Mouse (Mus musculus): ENCODE results near the gene Asap3.

The Asap3 gene

DNA sequence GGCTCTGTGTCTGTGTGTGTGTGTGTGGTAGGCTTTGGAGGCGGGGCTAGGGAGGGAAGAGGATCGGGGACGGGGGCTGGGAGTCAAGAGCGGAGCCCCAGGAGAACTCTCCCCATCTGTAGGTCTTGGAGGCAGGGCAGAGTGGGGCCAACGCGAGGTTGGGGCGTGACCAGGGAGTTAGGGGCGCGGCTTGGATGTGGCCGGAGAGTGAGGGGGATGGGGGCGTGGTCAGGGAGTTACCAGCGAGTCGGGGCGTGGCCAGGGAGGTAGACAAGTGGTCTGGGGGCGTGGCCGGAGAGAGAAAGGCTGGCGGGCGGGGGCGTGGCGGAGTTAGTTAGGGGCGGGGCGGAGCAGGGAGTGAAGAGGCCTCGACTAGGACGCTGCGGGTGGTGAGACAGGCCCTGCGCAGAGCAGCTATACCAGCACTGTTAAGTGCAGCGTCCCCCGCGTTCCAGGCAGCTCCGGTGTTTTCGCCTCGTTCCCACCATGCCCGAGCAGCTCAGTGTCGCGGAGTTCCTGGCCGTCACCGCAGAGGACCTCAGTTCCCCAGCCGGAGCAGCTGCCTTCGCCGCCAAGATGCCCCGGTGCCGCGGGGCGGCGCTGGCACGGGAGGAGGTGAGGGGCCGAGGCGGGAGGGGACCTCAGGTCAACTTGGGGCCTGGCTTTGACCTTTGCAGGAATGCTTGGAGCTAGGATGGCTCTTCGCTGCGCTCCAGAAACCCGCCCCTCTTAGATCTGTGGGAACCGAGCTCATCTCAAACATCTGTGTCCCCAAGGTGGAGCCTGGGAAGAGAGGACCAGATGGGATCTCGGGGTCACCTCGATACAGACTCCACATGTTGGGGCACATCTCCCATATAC lies at the start of gene Asap3:
Gene Asap3, plus strand, starts transcription at position 333 of the 861 bp plus-strand sequence.
- DNase-seq (ENCODE audit: extremely low spot score) = peak; percentile 100

DNA sequence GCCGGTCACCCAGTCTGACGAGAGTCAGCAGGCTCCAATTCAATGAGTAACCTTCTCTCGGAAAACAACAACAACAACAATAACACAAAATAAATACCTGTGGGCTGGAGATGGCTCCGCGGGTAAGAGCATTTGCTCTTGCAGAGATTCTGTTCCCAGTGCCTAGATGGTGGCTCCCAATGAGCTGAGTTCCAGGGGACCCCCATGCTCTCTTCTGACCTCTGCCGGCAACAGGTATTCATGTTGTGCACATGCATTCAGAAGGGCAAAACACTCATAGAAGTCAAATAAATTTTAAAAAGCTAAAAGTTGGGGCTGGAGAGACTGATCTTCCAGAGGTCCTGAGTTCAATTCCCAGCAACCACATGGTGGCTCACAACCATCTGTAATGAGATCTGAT lies 47.7 kb upstream of the Asap3 start:
- DNase-seq (ENCODE audit: extremely low spot score) = no peak

DNA sequence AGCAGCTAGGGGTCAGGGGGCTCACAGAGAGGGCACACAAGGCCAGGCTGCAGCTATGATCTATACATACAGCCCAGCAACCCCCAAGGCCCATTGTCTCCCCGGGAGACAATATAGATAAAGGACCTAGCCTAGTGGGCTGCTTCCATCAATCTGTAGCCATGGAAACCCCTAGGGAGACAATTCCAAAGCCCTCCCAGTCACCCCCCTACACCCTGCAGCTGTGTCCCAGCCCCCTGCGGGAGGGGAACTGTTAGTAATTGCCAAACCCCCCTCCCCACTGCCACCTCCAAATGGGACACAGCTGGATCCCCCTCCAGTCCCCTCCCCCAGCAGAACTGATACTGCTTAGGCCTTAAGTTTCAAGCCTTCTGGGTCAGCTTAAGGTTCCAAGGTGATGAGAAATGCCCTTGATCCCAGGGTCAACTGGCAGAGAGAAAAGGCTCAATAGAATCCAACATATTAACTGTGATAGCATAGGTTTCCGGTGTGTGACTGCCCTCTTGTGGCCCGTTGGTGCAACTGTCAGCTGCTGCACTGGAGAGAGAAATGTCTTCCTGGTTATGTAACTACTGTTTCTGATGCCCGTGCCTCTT lies 46.3 kb upstream of the Asap3 start:
- peak; percentile 88 for DNase-seq (ENCODE audit: extremely low spot score)

DNA sequence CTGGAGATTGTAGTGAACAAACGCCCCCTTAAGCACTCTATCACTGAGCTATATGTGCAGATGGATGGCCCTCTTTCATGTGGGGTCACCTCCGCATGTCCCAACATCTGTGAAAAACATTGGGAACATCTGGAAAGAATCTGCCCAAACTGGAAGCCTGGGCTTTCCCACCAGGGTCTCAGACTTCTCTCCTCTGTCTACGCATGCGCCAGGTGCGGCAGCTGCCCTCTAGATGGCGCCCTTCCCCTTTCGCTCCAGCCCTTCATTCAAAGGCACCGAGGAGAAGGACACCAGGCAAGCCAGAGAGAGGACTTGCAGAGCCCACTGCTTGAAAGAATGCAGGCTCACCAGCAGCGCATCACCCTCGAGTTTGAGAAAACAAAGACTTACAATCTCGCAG lies 42.7 kb upstream of the Asap3 start:
- peak; percentile 96 for DNase-seq (ENCODE audit: extremely low spot score)

DNA sequence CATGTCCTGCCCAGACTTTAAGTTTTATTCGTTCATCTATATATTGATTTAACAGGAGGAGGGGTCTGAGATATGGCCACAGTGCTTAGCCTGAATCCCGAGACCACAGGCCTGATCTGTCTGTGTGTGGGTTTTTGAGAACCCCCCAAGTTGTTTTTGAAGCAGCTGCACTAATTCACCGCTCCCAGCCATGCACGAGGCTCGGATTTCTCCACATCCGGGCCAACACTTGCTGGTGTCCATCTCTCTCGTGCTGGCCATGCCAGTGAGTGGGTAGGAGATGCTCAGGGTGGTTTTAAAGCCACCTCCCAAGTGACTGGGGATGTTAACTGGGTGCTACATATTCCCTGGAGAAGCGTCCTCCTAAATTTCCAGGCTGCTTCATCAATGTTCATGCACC lies 41.2 kb upstream of the Asap3 start:
- DNase-seq (ENCODE audit: extremely low spot score) = no peak

DNA sequence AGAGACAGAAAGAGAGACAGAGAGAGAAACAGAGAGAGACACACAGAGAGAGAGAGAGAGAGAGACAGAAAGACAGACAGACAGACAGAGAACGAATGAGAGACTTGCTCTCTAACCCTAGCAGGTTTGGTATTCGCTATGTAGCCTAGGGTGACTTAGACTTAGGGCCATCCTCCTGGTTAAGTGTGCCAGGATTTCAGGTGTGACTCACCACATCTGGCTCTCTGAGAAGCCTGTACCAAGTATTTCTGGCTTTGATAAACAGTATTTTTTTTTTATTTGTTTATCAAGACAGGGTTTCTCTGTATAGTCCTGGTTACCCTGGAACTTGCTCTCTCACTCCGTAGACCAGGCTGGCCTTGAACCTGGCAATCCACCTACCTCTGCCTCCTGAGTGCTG lies 38.5 kb upstream of the Asap3 start:
- no peak for DNase-seq (ENCODE audit: extremely low spot score)

DNA sequence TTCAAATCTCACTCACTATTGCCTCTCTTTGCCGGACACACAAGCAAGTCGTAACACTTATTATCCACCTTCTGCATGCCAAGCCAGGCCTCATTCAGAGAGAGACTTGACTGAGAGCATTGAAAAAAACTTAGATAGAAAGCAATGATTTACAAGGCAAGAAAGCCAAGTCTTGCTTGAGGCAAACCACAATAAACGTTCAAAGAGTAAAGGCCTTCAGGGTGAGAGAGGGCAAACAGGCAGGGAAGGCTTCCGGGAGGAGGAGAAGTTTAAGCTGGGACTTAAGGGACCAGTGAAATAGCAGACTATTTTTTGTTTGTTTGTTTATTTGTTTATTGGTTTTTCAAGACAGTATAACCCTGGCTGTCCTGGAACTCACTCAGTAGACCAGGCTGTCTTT lies 35.8 kb upstream of the Asap3 start:
- no peak for DNase-seq (ENCODE audit: extremely low spot score)

DNA sequence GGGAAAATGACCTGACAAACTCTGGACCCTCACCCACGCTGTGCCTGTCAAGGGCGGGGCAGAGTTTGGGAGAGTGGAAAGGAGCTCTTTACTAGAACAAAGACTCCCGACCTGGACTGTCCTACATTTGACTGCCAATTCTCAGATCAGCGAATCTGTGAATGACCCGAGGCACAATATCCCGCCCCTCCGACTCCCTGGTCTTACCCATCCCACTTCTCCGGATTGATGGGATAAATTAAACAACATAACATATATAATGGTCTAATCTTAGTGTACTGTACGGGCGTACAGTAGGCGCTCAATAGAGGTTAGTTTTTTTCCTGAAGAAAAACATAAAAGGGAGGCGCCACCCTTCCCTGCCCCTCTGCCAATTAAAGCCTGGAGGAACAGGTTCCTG lies 34.7 kb upstream of the Asap3 start:
- no peak for DNase-seq (ENCODE audit: extremely low spot score)

DNA sequence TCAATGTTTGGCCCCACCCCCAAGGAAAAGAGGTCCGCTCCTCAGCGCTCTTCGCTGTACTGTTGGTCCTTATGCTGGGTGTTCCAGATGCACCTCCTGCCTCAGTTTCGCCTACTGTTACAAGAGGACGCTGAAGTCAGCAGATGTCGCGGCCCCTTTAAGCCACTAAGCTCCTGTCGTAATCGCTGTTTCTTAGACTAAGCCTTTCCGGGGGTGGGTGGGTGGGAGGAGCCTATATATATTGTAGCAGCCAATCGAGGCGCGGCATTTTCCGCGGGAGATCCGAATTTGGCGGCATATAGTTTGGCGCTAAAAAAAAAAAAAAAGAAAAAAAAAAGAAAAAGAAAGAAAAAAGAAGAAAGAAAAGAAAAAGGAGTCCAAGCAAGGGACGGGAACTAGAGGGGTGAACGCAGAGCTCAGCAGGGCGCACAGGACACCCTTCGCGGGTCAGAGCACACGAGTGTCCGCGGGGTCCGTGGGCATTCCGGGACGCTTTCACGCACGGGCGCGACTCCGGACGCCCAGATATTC lies 34.1 kb upstream of the Asap3 start, which contains the start of gene E2f2:
Gene E2f2, plus strand, starts transcription at position 384 of the 531 bp plus-strand sequence.
- DNase-seq (ENCODE audit: extremely low spot score) = peak; percentile 73

DNA sequence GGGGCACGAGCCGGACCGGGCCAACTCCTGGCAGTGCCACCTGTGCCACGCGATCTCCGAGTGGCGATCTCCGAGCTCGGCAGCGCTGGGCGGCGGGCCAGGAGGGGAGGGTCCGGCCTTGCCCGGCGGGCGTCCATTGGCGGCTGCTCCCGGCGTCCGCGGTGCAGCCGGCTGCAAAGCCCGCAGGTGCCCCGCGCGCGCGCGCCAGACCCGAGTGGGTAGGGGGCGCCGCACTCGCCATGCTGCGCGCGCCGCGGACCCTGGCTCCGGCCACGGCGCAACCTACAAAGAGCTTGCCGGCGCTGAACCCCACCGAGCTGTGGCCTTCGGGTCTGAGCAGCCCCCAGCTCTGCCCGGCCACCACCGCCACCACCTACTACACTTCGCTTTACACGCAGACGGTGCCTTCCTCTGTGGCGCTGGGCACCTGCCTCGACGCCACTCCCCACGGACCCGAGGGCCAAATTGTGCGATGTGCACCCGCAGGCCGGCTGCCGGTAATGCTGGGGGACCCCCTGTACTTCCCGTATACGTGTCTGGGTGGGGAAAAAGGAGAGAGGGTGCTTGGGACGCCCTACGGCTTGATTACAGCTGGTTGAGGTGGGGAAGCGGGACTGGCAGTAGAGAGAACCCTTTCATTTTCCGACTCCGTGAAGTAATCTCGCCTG lies 33.5 kb upstream of the Asap3 start:
- peak; percentile 54 for DNase-seq (ENCODE audit: extremely low spot score)

DNA sequence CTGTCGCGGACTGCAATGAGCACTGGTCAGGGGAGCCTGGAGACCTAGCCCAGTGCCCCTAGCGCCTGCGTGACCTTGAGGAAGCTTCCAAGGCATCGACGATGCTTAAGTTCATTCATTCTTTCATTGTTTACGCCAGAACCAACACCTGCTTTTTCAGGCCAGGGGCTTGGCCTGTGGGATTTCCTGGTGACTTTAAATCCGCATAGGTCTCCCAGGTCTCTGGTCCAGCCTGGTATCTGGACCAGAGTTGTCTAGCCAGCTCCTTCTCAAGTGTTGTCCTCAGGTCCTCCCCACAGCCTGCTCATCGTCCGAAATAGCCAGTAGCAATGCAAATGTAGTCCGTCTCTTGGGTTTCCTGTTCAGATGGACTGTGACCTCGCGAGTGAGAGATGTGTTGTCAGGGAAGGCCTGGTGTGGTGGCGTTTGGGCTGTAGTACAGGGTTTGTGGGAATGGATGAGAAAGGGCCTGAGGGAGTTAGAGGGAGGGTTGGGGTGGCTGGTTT lies 32.9 kb upstream of the Asap3 start:
- no peak for DNase-seq (ENCODE audit: extremely low spot score)

DNA sequence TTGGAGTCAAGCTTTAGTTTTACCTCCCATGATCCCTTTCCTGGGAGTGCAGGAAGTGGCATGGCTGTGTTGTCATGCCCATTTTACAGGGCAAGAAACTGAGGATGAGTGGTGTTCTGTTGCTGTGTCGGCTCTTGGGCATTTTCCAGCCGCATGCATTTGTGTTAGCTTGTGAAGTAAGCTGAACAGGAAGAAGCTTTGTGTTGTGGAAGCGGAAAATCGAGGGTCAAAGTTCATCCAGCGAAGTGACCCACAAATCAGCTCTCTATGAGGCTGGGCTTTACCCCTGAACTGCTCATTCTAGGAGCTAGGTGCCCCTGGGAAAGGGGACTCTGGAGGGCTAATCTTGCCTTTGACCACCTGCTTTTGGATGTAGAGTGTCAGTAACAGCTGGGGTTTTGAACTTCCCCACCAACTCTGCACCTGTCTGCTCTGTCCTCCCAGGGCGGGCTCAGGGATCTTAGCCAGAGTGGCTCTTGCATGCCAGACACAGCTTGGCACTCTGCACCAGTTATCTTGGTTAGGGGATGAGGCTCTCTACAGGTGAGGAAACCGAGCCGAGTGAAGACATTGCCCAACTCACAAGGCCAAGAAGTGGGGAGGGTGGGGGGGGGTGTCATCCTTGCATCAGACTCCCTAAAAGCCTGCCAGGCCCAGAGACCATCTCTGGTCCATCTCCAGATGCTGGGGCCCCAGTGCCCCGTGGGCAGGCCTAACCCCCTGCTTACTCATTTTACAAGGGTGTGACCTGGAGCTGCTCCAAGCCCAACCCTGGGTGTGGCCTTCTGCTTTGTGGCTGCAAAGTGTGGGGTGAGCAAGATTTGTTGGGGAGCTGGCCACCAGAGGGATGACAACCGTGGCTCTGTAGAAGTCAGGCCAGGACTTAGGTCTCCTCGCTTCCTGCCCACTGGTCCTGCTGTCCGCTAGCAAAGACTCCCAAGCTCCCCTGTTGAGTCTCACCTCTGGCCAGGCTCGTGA lies 31.7 kb upstream of the Asap3 start:
- DNase-seq (ENCODE audit: extremely low spot score) = no peak

DNA sequence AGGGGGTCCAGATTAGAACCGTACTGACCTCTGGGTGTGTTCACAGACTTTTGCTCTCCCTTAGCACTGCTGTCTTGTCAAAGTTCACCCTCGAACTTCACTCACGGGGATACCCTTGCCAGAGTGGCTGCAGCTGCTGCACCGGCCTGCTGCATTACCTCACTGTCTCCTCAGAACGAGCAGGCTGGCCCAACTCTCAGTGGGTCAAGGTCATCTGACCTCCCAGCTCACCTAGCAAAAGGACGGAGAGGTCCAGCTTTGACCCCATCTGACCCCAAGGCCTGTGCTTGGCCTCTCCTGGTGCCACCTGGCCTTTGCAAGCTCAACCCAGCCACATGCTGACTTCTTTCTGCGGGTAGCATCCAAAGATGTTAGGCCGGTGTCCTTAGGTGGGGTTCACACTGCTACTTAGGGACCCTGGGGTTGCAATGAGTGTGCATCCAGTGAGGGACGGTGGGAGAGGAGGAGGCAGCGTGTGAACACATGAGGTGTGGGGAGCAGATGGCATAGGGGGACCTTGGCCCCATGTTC lies 30.1 kb upstream of the Asap3 start:
- DNase-seq (ENCODE audit: extremely low spot score) = no peak

DNA sequence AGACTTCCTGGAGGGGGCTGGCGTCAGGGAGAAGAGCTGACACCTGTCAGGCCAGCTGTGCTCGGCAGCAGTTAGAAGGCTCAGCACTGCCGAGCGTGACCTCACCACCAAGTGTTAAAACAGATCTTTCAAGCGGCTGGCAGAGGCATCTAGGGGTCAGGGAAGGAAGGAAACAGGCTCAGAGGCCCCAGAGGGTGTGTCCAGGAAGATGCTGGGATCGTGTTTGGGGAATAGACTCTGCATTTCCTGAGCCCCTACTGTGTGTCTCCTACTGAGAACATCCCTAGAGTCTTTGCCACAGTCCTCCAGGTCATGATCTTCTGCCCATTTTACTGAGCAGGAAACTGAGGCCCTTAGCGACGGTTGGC lies 28.9 kb upstream of the Asap3 start:
- no peak for DNase-seq (ENCODE audit: extremely low spot score)

DNA sequence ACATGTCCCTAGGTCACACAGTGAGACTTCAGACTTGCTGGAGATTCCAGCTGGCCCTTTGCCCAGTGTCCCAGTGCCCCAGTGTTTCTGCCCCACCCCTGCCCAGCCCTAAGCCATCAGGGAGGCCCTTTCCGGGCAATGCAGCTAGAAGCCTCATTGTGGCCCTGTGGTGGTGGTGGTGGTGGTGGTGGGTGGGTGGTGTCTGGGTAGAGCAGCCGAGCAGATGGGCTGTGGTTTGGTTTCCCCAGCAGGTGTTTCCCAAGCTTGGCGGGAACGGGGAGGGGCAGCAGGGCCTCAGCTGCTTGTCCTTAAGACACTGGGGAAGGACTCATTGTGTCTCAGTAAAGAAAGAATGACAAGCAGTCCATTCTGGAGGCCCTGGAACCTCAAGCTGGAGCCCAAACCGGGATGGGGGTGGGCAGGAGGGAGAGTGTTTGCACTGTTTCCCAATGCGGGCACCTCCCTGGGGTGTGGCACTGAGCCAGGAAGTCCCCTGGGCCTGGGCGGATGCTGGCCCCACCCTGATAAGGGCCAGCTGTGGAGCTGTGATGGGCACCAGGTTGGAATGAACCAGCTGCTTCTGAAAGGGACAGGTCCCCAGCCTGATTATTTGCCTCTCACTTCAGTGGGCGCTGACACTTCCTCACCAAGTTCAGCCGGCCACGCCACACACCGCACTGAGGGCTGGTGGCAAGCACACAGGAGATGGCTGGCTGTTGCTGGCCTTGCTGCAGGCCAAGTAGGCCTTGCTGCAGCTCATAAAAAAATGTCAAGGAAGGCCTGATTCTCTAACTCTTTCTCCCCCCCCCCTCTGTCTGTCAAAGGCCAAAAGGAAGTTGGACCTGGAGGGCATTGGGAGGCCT lies 28.3 kb upstream of the Asap3 start:
- no peak for DNase-seq (ENCODE audit: extremely low spot score)

DNA sequence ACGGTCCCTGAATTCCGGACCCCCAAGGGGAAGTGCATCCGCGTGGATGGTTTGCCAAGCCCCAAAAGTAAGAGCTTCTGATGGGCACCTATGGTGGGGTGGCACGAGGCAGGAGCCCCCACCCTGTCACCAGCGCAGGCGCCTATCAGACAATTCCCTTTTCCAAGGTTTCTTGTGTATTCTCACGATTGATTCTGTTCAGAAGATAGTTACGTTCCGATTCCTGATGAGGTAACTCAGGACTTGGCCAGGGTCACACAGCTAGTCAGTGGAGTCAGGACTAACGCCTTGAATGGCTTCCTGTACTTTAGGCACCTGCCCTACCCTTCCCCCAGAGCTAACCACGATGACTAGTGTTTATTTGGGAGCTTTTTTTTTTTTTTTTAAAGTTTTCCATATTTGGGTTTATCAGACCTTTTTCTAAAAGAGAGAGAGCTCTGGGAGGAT lies 27.7 kb upstream of the Asap3 start:
- no peak for DNase-seq (ENCODE audit: extremely low spot score)

DNA sequence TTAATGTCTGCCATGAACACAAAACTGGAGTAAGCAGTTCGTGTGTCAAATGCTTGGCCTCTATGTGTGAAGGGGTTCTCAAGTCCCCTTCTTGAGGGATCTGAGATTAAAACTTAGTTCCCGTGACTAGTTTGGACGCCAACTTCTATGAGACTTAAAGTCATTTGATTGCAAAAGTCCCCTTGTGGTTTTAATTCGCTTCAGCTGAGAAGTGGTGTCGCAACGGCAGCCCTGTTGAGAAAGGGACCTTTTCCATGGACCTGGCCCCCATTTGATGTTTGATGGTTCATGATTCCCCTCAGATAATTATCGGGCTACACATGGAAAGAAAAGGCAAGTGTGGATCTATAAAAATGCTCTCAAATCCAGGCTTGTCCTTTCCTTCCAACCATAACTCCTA lies 26.7 kb upstream of the Asap3 start:
- no peak for DNase-seq (ENCODE audit: extremely low spot score)

DNA sequence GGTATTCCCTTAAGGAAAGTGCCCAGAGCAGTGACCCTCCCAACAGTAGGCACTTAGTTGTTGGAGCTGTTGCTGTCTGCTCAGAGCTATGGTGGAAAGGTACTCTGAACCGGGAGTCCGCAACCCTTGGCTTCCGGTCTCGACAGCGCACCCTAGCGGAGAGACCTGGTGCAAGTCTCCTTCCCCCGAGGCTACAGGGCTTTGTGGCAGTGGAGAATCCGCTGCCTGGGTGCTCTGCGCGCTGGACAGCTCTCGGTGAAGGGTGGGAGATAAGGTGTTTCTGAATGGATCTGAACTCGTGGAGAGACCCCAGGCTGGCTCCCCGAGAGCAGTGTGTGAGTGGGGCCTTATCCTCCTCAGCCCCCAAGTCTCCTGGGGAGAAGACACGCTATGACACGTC lies 26.2 kb upstream of the Asap3 start:
- DNase-seq (ENCODE audit: extremely low spot score) = peak; percentile 90

DNA sequence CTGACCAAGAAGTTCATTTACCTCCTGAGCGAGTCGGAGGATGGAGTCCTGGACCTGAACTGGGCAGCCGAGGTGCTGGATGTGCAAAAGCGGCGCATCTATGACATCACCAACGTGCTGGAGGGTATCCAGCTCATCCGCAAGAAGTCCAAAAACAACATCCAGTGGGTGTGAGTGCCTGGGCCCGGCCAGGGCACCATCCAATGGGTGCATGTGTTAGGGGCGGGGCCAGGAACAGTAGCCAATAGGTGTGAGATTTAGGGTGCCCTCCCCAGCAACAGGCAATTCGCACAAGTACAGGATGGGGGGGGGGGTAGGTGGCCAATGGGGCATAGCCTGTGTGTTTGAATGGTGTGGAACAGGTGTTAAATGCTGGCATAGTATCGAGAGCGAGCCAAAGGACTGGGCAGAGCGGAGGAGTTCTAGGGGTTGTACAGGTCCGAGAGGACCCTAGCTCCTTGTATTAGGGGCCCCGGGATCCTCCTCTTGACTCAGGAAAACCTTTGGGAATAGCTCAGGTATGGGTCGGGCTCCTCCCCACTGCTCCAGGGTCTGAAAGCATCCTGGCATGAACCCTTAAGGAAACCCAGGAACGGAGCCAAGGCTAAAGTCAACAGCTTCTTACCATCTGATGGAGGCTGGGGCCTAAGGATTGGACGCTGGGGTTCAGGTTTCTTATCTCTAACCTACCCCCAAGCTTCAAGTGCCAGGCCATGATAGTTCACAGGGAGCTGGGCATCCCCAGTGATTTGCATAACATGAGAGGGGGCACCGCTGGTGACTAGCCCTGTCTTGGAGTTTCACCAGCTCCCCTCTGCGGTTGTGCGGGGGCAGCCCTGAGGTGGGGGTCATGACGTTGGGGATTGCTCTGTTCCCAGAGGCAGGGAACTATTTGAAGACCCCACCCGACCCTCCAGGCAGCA lies 25.5 kb upstream of the Asap3 start:
- peak; percentile 68 for DNase-seq (ENCODE audit: extremely low spot score)
